Mouse (Mus musculus) embryonic fibroblast, embryonic 13.5 days (primary cell): Measurements from ENCODE around the gene Hoxb3. TPM values are rescaled to one million over a fixed set of nuclear protein-coding genes. Genes with fewer than 3 reads are reported as not detected.

Experiments
- H3K27ac ChIP-seq: 2 replicates; pipeline ENCODE4 v1.5.1; 2012; ENCODE audit warnings: low read length, control low read depth, inconsistent platforms; ENCODE audit not compliant: insufficient read depth
- H3K4me1 ChIP-seq: 2 replicates; pipeline ENCODE4 v1.6.1; 2011; ENCODE audit warnings: low read length; ENCODE audit not compliant: control insufficient read depth, insufficient read depth
- H3K4me3 ChIP-seq: 2 replicates; pipeline ENCODE4 v1.5.1; 2011; ENCODE audit warnings: mild to moderate bottlenecking, control low read depth, low read length; ENCODE audit not compliant: insufficient read depth
- CTCF ChIP-seq: IDR thresholded peaks from 2 replicates; pipeline ENCODE4 v1.5.1; 2011; ENCODE audit warnings: mild to moderate bottlenecking, control low read depth, low read length, moderate library complexity, borderline replicate concordance; ENCODE audit not compliant: insufficient read depth
- POLR2A ChIP-seq: IDR thresholded peaks from 2 replicates; pipeline ENCODE4 v1.6.1; 2011; ENCODE audit warnings: low read depth, mild to moderate bottlenecking, control low read depth, low read length, moderate library complexity
- polyA plus RNA-seq: library from polyadenylated mRNA; stranded (reverse); fragments of >200 nt; gene quantifications from 2 replicates; pipeline ENCODE4 v1.2.4, GENCODE M21; 2011; ENCODE audit warnings: low read depth; ENCODE audit not compliant: missing spikeins, insufficient read length

The Hoxb3 gene
- polyA plus RNA-seq, 1 experiment, result 19.1 TPM

- Histone ChIP-seq H3K27ac (no peak overlapping the region), H3K4me3 (no peak overlapping the region), H3K4me1 (no peaks in the 10 kb centered on the region)
- TF ChIP-seq CTCF (no peak), POLR2A (no peak)
These were observed 34.5 kb upstream of the Hoxb3 start for GRCm38 (mm10) chr11:96288455-96289221.

DNA sequence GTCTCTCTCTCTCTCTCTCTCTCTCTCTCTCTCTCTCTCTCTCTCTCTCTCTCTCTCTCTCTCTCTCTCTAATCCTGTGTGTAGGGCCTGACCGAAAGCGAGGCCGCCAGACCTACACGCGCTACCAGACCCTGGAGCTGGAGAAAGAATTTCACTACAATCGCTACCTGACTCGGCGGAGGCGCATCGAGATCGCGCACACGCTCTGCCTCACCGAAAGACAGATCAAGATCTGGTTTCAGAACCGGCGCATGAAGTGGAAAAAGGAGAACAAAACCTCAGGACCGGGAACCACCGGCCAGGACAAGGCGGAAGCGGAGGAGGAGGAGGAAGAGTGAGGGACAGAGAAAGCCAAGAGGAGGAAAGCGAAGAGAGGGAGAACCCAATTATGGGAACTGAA is 33.8 kb upstream of the Hoxb3 start:
- Histone ChIP-seq H3K4me3 (no peak overlapping the region), H3K4me1 (no peaks in the 10 kb centered on the region), H3K27ac (no peak overlapping the region)
- TF ChIP-seq CTCF, result no peak
- no peak for TF ChIP-seq POLR2A

DNA sequence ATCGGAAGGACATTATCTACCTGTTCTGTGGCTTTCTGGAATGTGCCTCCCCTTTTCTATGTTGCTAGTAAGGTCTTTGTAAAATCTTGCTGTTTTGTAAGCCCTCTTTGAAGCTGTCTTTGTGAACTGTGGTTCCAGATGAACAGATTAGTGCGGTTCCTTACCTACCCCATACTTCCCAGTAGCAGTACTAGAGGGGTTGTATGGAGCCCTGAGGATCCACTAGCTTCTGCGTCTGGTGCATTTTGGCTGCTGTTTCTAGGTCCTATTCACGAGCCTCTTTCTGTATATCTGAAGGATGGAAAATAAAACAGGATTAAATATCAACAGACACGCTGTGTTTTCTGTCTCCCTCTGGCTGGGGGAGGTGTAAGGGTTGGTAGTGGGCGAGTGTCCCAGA is 33.3 kb upstream of the Hoxb3 start:
- TF ChIP-seq CTCF (no peak), POLR2A (no peak)
- Histone ChIP-seq H3K4me1 (no peaks in the 10 kb centered on the region), H3K4me3 (no peak overlapping the region), H3K27ac (no peak overlapping the region)

DNA sequence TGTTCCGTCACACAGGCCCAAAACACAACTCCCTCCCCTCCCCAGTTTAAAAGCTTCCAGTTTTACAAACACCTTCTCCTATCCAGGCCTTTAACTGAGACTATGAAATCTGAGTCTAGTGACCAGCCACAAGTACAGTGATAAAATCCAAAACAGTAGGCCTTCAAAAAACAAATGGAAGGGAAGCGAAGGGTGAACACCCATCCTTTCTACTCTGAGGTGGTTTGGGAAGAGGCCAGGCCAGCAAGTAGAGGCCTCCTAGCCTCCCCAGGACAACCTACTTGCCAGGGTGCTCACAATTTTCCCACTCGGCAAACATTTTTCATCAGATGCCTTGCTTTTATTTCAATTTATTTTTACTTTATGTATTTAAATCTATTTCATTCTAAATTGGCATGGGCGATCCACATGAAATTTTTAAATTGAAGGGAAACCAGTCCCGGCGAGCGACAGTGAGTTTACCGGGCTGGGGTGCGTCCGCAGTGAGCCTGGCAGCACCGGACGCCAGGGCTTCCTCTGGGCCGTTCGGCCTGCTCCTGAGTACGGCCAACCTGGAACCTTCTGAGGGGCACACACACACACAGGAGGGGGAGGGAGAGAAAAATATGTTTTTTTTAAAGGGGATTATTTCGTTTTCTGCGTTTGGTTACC is 32.3 kb upstream of the Hoxb3 start:
- TF ChIP-seq POLR2A (no peak), CTCF (no peak)
- Histone ChIP-seq H3K4me1 (no peaks in the 10 kb centered on the region), H3K27ac (peak overlapping the region; percentile 12; the same call in 1 of the 2 replicates), H3K4me3 (no peak overlapping the region)

DNA sequence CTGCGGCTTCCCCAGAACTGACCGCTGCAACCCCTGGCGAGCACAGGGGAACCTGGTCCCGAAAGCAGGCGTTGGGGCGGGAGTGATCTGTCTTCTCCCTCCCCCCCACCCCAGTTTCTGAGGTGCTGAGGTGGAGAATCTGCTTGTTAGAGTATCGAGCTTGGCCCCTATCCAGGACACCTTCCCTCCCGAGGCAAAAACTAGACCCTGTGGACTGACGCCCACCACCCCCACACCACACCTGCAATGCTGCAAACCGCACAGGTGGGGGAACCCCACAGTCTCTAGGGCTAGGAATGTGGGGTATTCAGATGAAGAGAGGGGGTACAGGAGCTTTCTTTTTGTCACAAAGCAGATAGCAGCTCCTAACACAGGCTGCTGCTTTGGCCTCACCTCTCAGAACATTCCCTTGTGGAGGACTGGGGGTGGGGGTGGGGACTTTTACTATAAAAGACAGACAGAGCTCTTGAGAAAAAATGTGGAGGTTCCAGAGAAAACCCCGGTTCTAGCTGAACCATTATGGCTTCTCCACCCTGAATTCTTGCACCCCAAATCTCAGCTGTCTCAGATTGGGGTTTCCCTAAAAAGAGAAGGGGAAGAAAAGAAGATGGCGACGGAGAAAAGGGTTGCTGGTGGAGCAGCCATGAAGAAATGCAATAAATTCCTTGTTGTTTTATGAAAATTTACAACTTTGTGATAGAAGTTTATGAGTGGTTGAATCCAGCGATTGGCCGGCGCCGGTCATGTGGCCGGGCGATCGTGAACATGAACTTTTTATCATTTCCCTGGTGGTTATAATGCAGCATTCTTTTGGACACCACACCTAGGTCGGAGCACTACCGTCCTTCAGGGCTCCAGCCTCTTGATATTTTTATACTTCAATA is 31.2 kb upstream of the Hoxb3 start, which contains the start of gene Hoxb6:
Gene Hoxb6, plus strand, starts transcription at position 796 of the 884 bp plus-strand sequence.
- TF ChIP-seq POLR2A, result peak; percentile 71
- no peak for TF ChIP-seq CTCF
- Histone ChIP-seq H3K4me1 (no peaks in the 10 kb centered on the region), H3K27ac (peak within 1 kb of the TSS; percentile 77), H3K4me3 (peak within 1 kb of the TSS; percentile 58)

DNA sequence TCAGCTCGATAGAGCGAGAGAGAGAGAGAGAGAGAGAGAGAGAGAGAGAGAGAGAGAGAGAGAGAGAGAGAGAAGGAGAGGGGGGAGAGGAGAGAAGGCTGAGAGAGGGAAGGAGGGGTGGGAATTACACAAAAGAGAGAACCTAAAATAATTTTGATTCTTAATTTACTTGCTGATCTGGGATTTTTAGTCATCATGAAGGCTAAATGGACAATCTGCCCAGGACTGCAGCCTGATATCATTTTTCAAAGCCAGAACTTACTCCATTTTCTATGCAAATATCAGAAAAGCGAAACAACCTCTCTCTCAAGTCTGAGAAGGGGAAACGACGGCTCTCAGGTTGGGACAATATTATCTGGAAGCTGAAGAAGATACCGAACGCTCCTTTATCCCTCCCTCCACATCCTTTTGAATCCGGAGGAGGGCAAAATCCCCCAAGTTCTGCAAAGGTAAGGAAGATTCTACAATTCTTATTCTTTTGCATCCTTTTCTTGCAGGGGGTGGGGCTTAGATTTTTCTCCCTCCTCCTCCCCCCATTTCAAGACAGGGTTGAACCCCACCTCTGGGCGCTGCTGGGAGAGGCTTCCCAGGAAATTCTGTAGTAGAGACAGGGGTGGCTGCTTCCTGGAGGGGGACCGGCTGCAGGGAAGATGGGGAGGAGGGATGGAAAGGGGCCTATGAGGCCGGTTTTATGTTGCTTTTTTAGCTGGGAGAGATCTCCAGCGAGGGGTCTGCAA is 30.4 kb upstream of the Hoxb3 start:
- TF ChIP-seq CTCF (no peak), POLR2A (peak; percentile 28; the same call in 1 of the 2 replicates)
- no peaks in the 10 kb centered on the region for H3K4me1 ChIP-seq
- H3K27ac ChIP-seq, result peak overlapping the region; percentile 75
- H3K4me3 ChIP-seq, result peak overlapping the region; percentile 58

GRCm38 (mm10) chr11:96293302-96293921 is 29.7 kb upstream of the Hoxb3 start:
- no peaks in the 10 kb centered on the region for H3K4me1 ChIP-seq
- TF ChIP-seq POLR2A (0 out of 2 replicates have a peak, but pooled peaks have one; percentile 1), CTCF (no peak)
- peak overlapping the region; percentile 58 for H3K4me3 ChIP-seq
- H3K27ac ChIP-seq, result peak overlapping the region; percentile 75

DNA sequence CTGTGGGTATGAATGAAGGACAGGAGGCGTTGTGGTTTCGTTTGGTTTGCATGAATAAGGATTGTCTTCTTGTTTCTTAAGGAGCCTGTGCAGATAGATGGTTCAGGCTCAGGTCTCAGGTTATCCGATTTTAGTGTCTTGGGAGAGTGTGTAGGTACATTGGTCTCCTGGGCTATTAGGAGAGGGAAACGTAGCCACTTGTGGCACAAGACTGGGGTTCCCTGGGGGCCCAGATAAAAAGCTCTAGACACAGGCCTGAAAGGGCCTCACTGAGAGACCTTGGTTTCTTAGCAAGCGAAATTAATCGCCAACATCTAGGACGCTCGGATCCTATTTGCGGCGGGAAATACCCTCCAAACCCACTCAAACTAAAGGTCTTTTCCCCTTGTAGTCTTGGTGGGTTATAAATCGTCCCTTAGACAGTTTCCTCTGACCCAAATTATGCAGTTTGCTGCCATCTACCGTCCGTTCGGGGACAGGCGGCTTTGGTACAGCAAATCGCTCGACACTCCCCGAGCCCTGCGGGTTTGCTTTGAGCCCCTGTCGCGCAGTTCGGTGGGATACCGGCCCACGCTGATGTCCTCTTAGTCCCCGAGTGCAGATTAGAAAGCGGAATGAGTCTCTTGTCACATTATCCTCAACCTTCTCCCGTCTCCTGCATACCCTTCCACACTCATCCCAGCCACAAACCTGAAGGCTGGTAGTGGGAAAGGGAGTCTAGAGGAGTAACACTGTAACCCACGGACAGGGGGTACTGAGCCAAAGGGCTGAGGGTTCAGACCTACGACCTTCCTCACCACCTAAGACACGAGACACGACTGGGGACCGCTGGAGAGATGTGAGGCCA is 28.7 kb upstream of the Hoxb3 start:
- H3K4me3 ChIP-seq, result peak overlapping the region; percentile 58
- peak overlapping the region; percentile 57 for H3K27ac ChIP-seq
- TF ChIP-seq CTCF (peak; percentile 64; the same call in 1 of the 2 replicates), POLR2A (no peak; the same call in 1 of the 2 replicates)
- H3K4me1 ChIP-seq, result no peaks in the 10 kb centered on the region
